Mouse (Mus musculus): ENCODE results near the gene Slc26a6. TPM values are rescaled to one million over a fixed set of nuclear protein-coding genes. Genes with fewer than 3 reads are reported as not detected.
A peak's percentile ranks its signal among the peaks of the same experiment; 100 is the strongest.

Gene Slc26a6
- polyA plus RNA-seq, 2 experiments from 2014 or later = 8.2 to 24.2 TPM

- ATAC-seq = no peak
These were observed 5.7 kb upstream of the Slc26a6 start for GRCm38 (mm10) chr9:108847374-108847773.

- no peak for ATAC-seq
These were observed 4.7 kb upstream of the Slc26a6 start for GRCm38 (mm10) chr9:108848419-108848818.

- peak; percentile 99 for ATAC-seq
These were observed 655 bp downstream of the Slc26a6 start for GRCm38 (mm10) chr9:108853635-108854240.

- ATAC-seq = peak; percentile 69
These were observed 1.2 kb downstream of the Slc26a6 start for GRCm38 (mm10) chr9:108854241-108854696.

- ATAC-seq = no peak
These were observed 2.3 kb downstream of the Slc26a6 start for GRCm38 (mm10) chr9:108855335-108855734.

- no peak for ATAC-seq
These were observed 5.9 kb downstream of the Slc26a6 start for GRCm38 (mm10) chr9:108858792-108859527.

- no peak for ATAC-seq
These were observed 59.2 kb downstream of the Slc26a6 start for GRCm38 (mm10) chr9:108912308-108912707.

- no peak for ATAC-seq
These were observed 60.1 kb downstream of the Slc26a6 start for GRCm38 (mm10) chr9:108913161-108913560.

- no peak for ATAC-seq
These were observed 60.5 kb downstream of the Slc26a6 start for GRCm38 (mm10) chr9:108913621-108914020.

GRCm38 (mm10) chr9:108914491-108914890, 61.4 kb downstream of the Slc26a6 start, which contains the start of gene Tmem89:
Gene Tmem89, plus strand, starts transcription at chr9:108914619.
- no peak for ATAC-seq

- ATAC-seq = no peak
These were observed 72.8 kb downstream of the Slc26a6 start for GRCm38 (mm10) chr9:108925897-108926296.

GRCm38 (mm10) chr9:108928424-108928823, 75.3 kb downstream of the Slc26a6 start:
- ATAC-seq = no peak

- peak; percentile 8 for ATAC-seq
These were observed 82.9 kb downstream of the Slc26a6 start for GRCm38 (mm10) chr9:108935991-108936390.

GRCm38 (mm10) chr9:108936418-108937364, 83.6 kb downstream of the Slc26a6 start, which contains the start of gene Uqcrc1:
Gene Uqcrc1, plus strand, starts transcription at chr9:108936633.
- peak; percentile 97 for ATAC-seq

- no peak for ATAC-seq
These were observed 92.0 kb downstream of the Slc26a6 start for GRCm38 (mm10) chr9:108945111-108945510.

GRCm38 (mm10) chr9:108945608-108946007, 92.5 kb downstream of the Slc26a6 start:
- no peak for ATAC-seq

GRCm38 (mm10) chr9:108949231-108949966, 96.3 kb downstream of the Slc26a6 start:
- no peak for ATAC-seq

- ATAC-seq = no peak
These were observed 97.1 kb downstream of the Slc26a6 start for GRCm38 (mm10) chr9:108949967-108950728.

- ATAC-seq = no peak
These were observed 100.1 kb downstream of the Slc26a6 start, which contains the start of gene Col7a1 for GRCm38 (mm10) chr9:108953081-108953636. Gene Col7a1, plus strand, starts transcription at chr9:108953586.

- no peak for ATAC-seq
These were observed 102.2 kb downstream of the Slc26a6 start for GRCm38 (mm10) chr9:108955241-108955640.

GRCm38 (mm10) chr9:108955846-108956245, 102.8 kb downstream of the Slc26a6 start:
- no peak for ATAC-seq
